Mouse (Mus musculus): ENCODE results near the gene D3Ertd751e. TPM values are rescaled to one million over a fixed set of nuclear protein-coding genes. Genes with fewer than 3 reads are reported as not detected.

D3Ertd751e gene
- polyA plus RNA-seq, 1 experiment = 0.73 TPM

DNA sequence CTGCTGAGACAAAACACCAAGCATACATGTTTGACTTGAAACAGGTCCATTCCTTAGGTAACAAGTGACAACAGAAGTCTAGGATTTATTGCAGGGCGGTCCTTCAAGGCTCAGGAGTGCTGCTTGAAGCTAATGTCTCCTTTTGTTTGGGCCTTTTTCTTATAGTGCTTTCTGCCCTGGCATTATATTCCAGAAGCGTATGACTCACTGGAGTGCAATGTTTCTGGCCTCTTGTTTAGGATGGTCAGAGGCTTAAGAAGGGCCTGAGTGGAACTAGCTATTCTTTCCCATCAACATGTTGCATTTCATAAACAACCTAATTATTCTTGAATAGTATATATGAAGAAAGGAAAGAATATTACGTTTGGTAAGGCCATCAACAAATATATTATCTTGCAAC lies 19.7 kb downstream of the D3Ertd751e start:
- Histone ChIP-seq H3K36me3 (ENCODE audit: control insufficient read depth, insufficient read depth) (no peaks in the 10 kb centered on the region), H3K79me3 (ENCODE audit: low read depth) (no peaks in the 10 kb centered on the region), H3K4me3 (ENCODE audit: insufficient read depth, poor library complexity, severe bottlenecking) (no peak overlapping the region), H3K27me3 (ENCODE audit: control insufficient read depth, insufficient read depth, insufficient read length) (no peaks in the 10 kb centered on the region), H3ac (ENCODE audit: control insufficient read depth, insufficient read length, low read depth) (no peak overlapping the region), H3K79me2 (ENCODE audit: control insufficient read depth, insufficient read depth) (no peaks in the 10 kb centered on the region)
- TF ChIP-seq MYOG (IDR thresholded peaks at IDR 0.05; ENCODE audit: control insufficient read depth, extremely low read depth, insufficient read length) (no peak), USF1 (IDR thresholded peaks at IDR 0.05; ENCODE audit: low read depth) (no peak), FOSL1 (IDR thresholded peaks at IDR 0.05; ENCODE audit: insufficient read depth, low read length, poor library complexity, severe bottlenecking) (no peak), CTCF (IDR thresholded peaks at IDR 0.05; ENCODE audit: control insufficient read depth, insufficient read depth, insufficient read length) (no peak), MYOD1 (IDR thresholded peaks at IDR 0.05; ENCODE audit: control insufficient read depth, insufficient read length, low read depth) (no peak), CEBPB (IDR thresholded peaks at IDR 0.05; ENCODE audit: low read depth) (no peak), MAX (IDR thresholded peaks at IDR 0.05) (no peak)

DNA sequence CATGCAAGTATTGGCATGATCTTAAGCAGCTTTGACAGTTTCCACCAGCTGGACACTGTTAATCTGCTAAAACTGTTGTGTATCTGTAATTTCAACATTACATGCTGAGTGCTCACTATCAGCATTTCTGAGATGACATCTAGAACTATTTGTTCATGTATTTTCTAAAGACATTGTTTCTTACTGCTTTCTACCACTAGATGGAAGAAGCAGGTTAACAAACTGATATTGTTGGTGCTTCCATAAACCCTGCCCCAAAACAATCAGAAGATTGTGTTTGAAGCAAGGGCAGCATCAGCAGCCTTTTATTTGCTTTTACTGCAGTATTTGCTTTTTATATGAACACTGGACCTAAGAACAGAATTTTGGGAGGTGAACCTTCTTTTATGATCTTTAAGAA lies 70.0 kb downstream of the D3Ertd751e start:
- H3K36me3 ChIP-seq (ENCODE audit: control insufficient read depth, insufficient read depth) = no peaks in the 10 kb centered on the region
- no peak overlapping the region for H3K4me3 ChIP-seq (ENCODE audit: insufficient read depth, poor library complexity, severe bottlenecking)
- H3K27me3 ChIP-seq (ENCODE audit: control insufficient read depth, insufficient read depth, insufficient read length) = no peaks in the 10 kb centered on the region
- H3K79me3 ChIP-seq (ENCODE audit: low read depth) = no peaks in the 10 kb centered on the region
- H3ac ChIP-seq (ENCODE audit: control insufficient read depth, insufficient read length, low read depth) = no peak overlapping the region
- TF ChIP-seq CEBPB (IDR thresholded peaks at IDR 0.05; ENCODE audit: low read depth) (no peak), MAX (IDR thresholded peaks at IDR 0.05) (no peak), FOSL1 (IDR thresholded peaks at IDR 0.05; ENCODE audit: insufficient read depth, low read length, poor library complexity, severe bottlenecking) (no peak), USF1 (IDR thresholded peaks at IDR 0.05; ENCODE audit: low read depth) (no peak), MYOG (IDR thresholded peaks at IDR 0.05; ENCODE audit: control insufficient read depth, extremely low read depth, insufficient read length) (no peak), CTCF (IDR thresholded peaks at IDR 0.05; ENCODE audit: control insufficient read depth, insufficient read depth, insufficient read length) (no peak), MYOD1 (IDR thresholded peaks at IDR 0.05; ENCODE audit: control insufficient read depth, insufficient read length, low read depth) (no peak)
- H3K79me2 ChIP-seq (ENCODE audit: control insufficient read depth, insufficient read depth) = no peaks in the 10 kb centered on the region

Other genes starting within 250 kb of the D3Ertd751e start
- 25.1 TPM for gene Jade1, start 186.9 kb upstream of the D3Ertd751e start, polyA plus RNA-seq (2012; fragmentation: generic; extraction: Trizol)
- gene Sclt1, start 97 bp upstream of the D3Ertd751e start, polyA plus RNA-seq (2012; fragmentation: generic; extraction: Trizol) = 2.1 TPM